Mouse (Mus musculus) ES-E14 (cell line): ENCODE data around the gene Itgb6. TPM values are rescaled to one million over a fixed set of nuclear protein-coding genes. Genes with fewer than 3 reads are reported as not detected.
A peak's percentile ranks its signal among the peaks of the same experiment; 100 is the strongest.

ENCODE experiments used
- DNase-seq: peaks from one replicate; pipeline ENCODE4 v3.0.0-alpha.2; 2013; ENCODE audit warnings: low read depth, low spot score
- H3K27ac ChIP-seq: 2 replicates; pipeline ENCODE4 v1.5.1; 2012; ENCODE audit warnings: low read depth, mild to moderate bottlenecking, low read length, moderate library complexity, mixed read lengths; ENCODE audit not compliant: poor library complexity, insufficient read depth, severe bottlenecking
- H3K36me3 ChIP-seq: 2 replicates; pipeline ENCODE4 v1.6.1; 2012; ENCODE audit warnings: mild to moderate bottlenecking, low read length, moderate library complexity, mixed read lengths; ENCODE audit not compliant: control insufficient read depth, poor library complexity, insufficient read depth, severe bottlenecking
- H3K4me1 ChIP-seq, 2 experiments: fragments of 150-350 bp in 1 of 2; sonication (generic) in 1 of 2; 2 replicates each; pipeline ENCODE4 v1.6.1; 2012; ENCODE audit warnings: low read length in 2 of 2, mild to moderate bottlenecking in 1 of 2, mixed read lengths in 1 of 2; ENCODE audit not compliant: control insufficient read depth in 2 of 2, insufficient read depth in 2 of 2, poor library complexity in 1 of 2
- H3K4me3 ChIP-seq, 2 experiments: fragments of 150-350 bp in 1 of 2; sonication (generic) in 1 of 2; 2 replicates each; pipeline ENCODE4 v1.5.1; 2012; ENCODE audit warnings: low read length in 2 of 2, low read depth in 1 of 2, mild to moderate bottlenecking in 1 of 2, mixed read lengths in 1 of 2; ENCODE audit not compliant: insufficient read depth in 1 of 2, poor library complexity in 1 of 2, severe bottlenecking in 1 of 2
- H3K9ac ChIP-seq: 2 replicates; pipeline ENCODE4 v1.6.1; 2012; ENCODE audit warnings: low read depth, mild to moderate bottlenecking, low read length, mixed read lengths; ENCODE audit not compliant: poor library complexity, insufficient read depth, severe bottlenecking
- H3K9me3 ChIP-seq: fragments of 150-350 bp; sonication (generic); 2 replicates; pipeline ENCODE4 v1.6.1; 2012; ENCODE audit warnings: low read depth, mild to moderate bottlenecking, low read length; ENCODE audit not compliant: control insufficient read depth, insufficient read depth
- CHD2 ChIP-seq: IDR thresholded peaks from 2 replicates; pipeline ENCODE4 v1.6.1; 2014; ENCODE audit warnings: mild to moderate bottlenecking, low read depth, low read length, inconsistent platforms
- HCFC1 ChIP-seq: IDR thresholded peaks from 2 replicates; pipeline ENCODE4 v1.6.1; 2012; ENCODE audit warnings: low read length, inconsistent platforms, borderline replicate concordance; ENCODE audit not compliant: insufficient read depth
- MAFK ChIP-seq: IDR thresholded peaks from 2 replicates; pipeline ENCODE4 v1.6.1; 2014; ENCODE audit warnings: mild to moderate bottlenecking, low read depth, low read length, inconsistent platforms; ENCODE audit not compliant: insufficient read depth
- ZC3H11A ChIP-seq: IDR thresholded peaks from 2 replicates; pipeline ENCODE4 v1.6.1; 2012; ENCODE audit warnings: low read depth, mild to moderate bottlenecking, inconsistent platforms, low read length, borderline replicate concordance
- ZNF384 ChIP-seq: IDR thresholded peaks from 2 replicates; pipeline ENCODE4 v1.6.1; 2012; ENCODE audit warnings: low read depth, low read length, inconsistent platforms
- in situ Hi-C, 2 experiments: fragments of 600-800 bp; cut with MboI; formaldehyde crosslinking; loops; one replicate each; pipeline ENCODE4 v1.15.1; 2025; ENCODE audit warnings: low sequenced_read_pairs in 2 of 2, inconsistent platforms in 1 of 2; ENCODE audit not compliant: unreplicated experiment in 2 of 2
- total RNA-seq: library from RNA; depleted of rRNA; stranded (reverse); fragments of 300-350 nt; gene quantifications from 2 replicates; pipeline ENCODE4 v1.2.3, GENCODE M21; 2012

Gene Itgb6
- total RNA-seq, 1 experiment, result 0.04 TPM

DNA sequence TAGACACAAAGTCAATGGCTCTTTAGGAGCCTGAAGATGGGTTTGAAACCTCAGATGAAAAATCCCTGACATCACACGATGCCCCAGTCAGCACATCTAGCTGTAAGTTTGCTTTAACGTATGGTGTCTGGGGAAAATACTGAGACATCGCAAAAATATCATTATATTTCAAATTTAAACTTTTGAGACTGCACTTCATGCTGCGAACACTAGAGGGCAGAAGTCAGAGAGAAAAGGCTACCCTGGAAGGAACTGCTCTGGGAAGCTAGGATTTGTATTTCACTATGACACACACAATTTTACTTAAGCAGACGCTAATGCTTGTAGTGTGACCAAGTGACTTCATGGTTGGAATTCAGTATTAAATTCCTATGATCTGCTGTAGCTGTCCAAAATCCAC, 1.5 kb downstream of the Itgb6 start:
- Histone ChIP-seq H3K9ac (no peak overlapping the region), H3K27ac (no peak overlapping the region), H3K4me1 (no peaks in the 10 kb centered on the region; a peak in 1 of 4 replicates), H3K4me3 (no peak overlapping the region), H3K9me3 (no peaks in the 10 kb centered on the region), H3K36me3 (no peaks in the 10 kb centered on the region)
- DNase-seq, result no peak
- TF ChIP-seq ZNF384 (no peak), ZC3H11A (peak; percentile 62)
- in situ Hi-C loops, result no loop called here

- in situ Hi-C loops, result no loop called here
- Histone ChIP-seq H3K27ac (no peak overlapping the region), H3K36me3 (no peaks in the 10 kb centered on the region), H3K9ac (no peak overlapping the region), H3K4me3 (no peak overlapping the region), H3K4me1 (no peaks in the 10 kb centered on the region; a peak in 1 of 4 replicates), H3K9me3 (no peaks in the 10 kb centered on the region)
- TF ChIP-seq ZNF384 (no peak), CHD2 (no peak), MAFK (no peak)
- DNase-seq, result no peak
Measured at GRCm38 (mm10) chr2:60720205-60720604, 2.2 kb downstream of the Itgb6 start.

- no peak for DNase-seq
- in situ Hi-C loops, result no loop called here
- no peaks in the 10 kb centered on the region for H3K36me3 ChIP-seq
- H3K9me3 ChIP-seq, result no peaks in the 10 kb centered on the region
- H3K27ac ChIP-seq, result no peak overlapping the region
- peak overlapping the region; percentile 57 to 64 for H3K4me3 ChIP-seq
- H3K9ac ChIP-seq, result no peak overlapping the region; the same call in 1 of the 2 replicates
- H3K4me1 ChIP-seq, result no peaks in the 10 kb centered on the region; a peak in 1 of 4 replicates
- TF ChIP-seq MAFK (no peak), CHD2 (no peak), HCFC1 (no peak), ZC3H11A (no peak), ZNF384 (no peak)
Measured at GRCm38 (mm10) chr2:60717348-60717747, 5.1 kb downstream of the Itgb6 start.

DNA sequence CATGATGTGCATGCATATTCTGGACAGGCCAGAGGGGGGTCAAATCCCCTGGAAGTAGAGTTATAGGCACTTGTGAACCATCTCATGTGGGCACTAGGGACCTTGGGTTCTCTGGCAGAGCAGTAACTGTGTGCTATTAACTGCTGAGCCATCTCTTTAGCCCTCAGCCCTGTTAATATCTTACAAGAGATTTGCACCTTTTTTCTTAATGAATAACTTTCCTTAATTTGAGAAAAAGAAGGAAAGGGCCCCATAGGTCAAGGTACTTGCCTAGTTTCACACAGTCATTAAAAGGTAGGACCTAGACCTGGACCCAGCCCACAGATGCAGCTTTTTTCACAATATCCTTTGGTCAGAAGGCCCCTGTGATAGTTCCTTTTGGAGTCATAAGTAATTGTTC, 5.9 kb downstream of the Itgb6 start:
- Histone ChIP-seq H3K4me3 (no peak overlapping the region), H3K36me3 (no peaks in the 10 kb centered on the region), H3K4me1 (no peaks in the 10 kb centered on the region; a peak in 1 of 4 replicates), H3K9me3 (no peaks in the 10 kb centered on the region), H3K9ac (no peak overlapping the region), H3K27ac (no peak overlapping the region)
- TF ChIP-seq MAFK (no peak), ZNF384 (no peak), HCFC1 (no peak), ZC3H11A (no peak), CHD2 (no peak)
- in situ Hi-C loops, result no loop called here
- DNase-seq, result no peak

- no peaks in the 10 kb centered on the region for H3K36me3 ChIP-seq
- no peak for TF ChIP-seq ZC3H11A
- no peak for TF ChIP-seq ZNF384
- TF ChIP-seq CHD2, result no peak
- TF ChIP-seq HCFC1, result no peak
- TF ChIP-seq MAFK, result no peak
- no peaks in the 10 kb centered on the region; a peak in 1 of 4 replicates for H3K4me1 ChIP-seq
- no peaks in the 10 kb centered on the region for H3K9me3 ChIP-seq
- no peak for DNase-seq
- H3K27ac ChIP-seq, result no peak overlapping the region
- in situ Hi-C loops, result no loop called here
- no peak overlapping the region for H3K4me3 ChIP-seq
- H3K9ac ChIP-seq, result no peak overlapping the region
Measured at GRCm38 (mm10) chr2:60715771-60716170, 6.7 kb downstream of the Itgb6 start.
